Mouse (Mus musculus): ENCODE results near the gene Ano6. TPM values are rescaled to one million over a fixed set of nuclear protein-coding genes. Genes with fewer than 3 reads are reported as not detected.

Gene Ano6
- polyA plus RNA-seq, 1 experiment from 2014 or later, result 24.6 TPM

DNA sequence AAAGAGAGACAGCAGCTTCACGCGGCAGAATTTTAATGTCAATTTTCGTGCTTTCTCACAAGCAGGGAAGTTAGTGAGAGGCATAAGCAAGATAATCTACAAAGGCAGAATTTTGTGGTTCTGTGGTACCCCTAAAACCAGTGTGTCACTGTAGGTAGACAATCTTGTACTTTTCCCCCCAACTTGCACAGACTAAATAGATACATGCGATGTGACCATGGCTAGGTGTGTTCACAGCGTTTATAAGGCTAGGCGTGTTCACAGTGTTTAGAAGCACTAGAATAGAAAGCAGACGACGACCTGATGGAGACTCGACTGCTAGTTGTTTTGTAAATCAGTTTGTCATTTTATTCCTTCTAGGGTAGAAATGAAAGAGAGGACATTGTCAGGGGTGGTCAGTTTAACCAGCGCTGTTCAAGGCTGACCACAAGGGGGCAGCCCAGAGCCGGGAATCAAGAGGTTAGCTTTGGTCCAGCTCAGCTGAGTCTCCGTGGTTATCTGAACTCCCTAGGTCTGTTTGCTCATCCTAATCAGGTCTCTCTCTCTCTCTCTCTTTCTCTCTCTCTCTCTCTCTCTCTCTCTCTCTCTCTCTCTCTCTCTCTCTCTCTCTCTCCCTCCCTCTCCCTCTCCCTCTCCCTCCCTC lies 27.9 kb upstream of the Ano6 start:
- H3K9me3 ChIP-seq (replicated peaks; ENCODE audit: control insufficient read depth, low read length, poor library complexity, severe bottlenecking), result no peaks in the 10 kb centered on the region
- H3K36me3 ChIP-seq (ENCODE audit: control insufficient read depth, insufficient read depth, low read length), result no peaks in the 10 kb centered on the region
- WGBS, result 36% methylated on average over 12 of the region's 12 CpGs
- H3K27ac ChIP-seq (ENCODE audit: low read length), result no peak overlapping the region
- H3K9ac ChIP-seq (ENCODE audit: low read depth, low read length), result no peak overlapping the region
- no peak overlapping the region for H3K4me3 ChIP-seq (ENCODE audit: low read depth, low read length)
- no peaks in the 10 kb centered on the region; the same call in 1 of the 2 replicates for H3K27me3 ChIP-seq (ENCODE audit: control insufficient read depth, insufficient read depth, low read depth, low read length)
- H3K4me1 ChIP-seq (ENCODE audit: control insufficient read depth, insufficient read depth, low read length), result no peaks in the 10 kb centered on the region
- no peak overlapping the region for H3K4me2 ChIP-seq (ENCODE audit: low read length)
- peak; percentile 78; the same call in 1 of the 2 replicates for ATAC-seq

DNA sequence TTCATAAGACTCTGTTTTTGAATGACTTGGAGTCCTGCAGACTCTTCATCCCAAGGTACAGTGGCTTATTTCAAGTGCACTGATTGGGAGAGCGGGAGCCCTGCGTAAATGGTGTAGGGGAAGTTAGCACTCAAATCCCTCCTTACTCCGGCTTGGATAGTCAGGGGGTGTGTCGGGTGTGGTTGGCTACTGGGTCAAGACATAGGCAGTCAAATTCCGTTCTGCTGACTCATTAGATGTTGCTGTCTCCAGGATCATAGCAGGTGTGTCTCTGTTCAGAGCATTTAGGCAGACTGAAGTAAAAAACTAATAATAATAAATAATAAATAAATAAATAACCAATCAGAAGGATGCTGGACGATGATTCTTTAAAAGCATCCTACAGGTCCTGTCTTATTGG lies 27.2 kb upstream of the Ano6 start:
- 42% methylated on average over 6 of the region's 6 CpGs for WGBS

DNA sequence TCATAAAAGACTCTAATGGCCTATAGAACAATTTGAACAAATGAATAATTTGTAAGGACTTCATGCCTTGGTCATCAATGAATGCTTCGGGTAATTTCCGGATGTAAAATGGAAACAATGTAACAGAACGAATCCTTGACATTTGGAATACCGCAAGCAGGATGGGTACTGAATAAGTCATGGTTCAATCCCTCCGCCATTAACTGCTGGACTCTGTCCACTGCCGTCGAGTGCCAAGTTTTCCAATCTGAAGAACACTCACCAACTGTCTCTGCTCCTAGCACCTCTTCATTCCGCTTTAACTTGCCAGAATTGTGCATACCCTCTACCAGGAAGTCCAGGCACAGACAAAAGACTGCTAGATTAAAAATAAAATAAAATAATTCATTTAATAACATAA lies 25.4 kb upstream of the Ano6 start:
- Histone ChIP-seq H3K4me2 (ENCODE audit: low read length) (no peak overlapping the region), H3K4me1 (ENCODE audit: control insufficient read depth, insufficient read depth, low read length) (no peaks in the 10 kb centered on the region), H3K9ac (ENCODE audit: low read depth, low read length) (no peak overlapping the region), H3K4me3 (ENCODE audit: low read depth, low read length) (no peak overlapping the region), H3K27ac (ENCODE audit: low read length) (no peak overlapping the region), H3K36me3 (ENCODE audit: control insufficient read depth, insufficient read depth, low read length) (no peaks in the 10 kb centered on the region), H3K27me3 (ENCODE audit: control insufficient read depth, insufficient read depth, low read depth, low read length) (no peaks in the 10 kb centered on the region; the same call in 1 of the 2 replicates), H3K9me3 (replicated peaks; ENCODE audit: control insufficient read depth, low read length, poor library complexity, severe bottlenecking) (no peaks in the 10 kb centered on the region)
- 79% methylated on average over 8 of the region's 8 CpGs for WGBS
- no peak for ATAC-seq

More for the DNA sequence above, 27.2 kb upstream of the Ano6 start:
- H3K9me3 ChIP-seq (replicated peaks; ENCODE audit: control insufficient read depth, low read length, poor library complexity, severe bottlenecking), result no peaks in the 10 kb centered on the region
- no peaks in the 10 kb centered on the region for H3K4me1 ChIP-seq (ENCODE audit: control insufficient read depth, insufficient read depth, low read length)
- H3K27ac ChIP-seq (ENCODE audit: low read length), result no peak overlapping the region
- H3K4me3 ChIP-seq (ENCODE audit: low read depth, low read length), result no peak overlapping the region
- H3K36me3 ChIP-seq (ENCODE audit: control insufficient read depth, insufficient read depth, low read length), result no peaks in the 10 kb centered on the region
- no peaks in the 10 kb centered on the region; the same call in 1 of the 2 replicates for H3K27me3 ChIP-seq (ENCODE audit: control insufficient read depth, insufficient read depth, low read depth, low read length)
- no peak overlapping the region for H3K9ac ChIP-seq (ENCODE audit: low read depth, low read length)
- ATAC-seq, result no peak
- no peak overlapping the region for H3K4me2 ChIP-seq (ENCODE audit: low read length)

DNA sequence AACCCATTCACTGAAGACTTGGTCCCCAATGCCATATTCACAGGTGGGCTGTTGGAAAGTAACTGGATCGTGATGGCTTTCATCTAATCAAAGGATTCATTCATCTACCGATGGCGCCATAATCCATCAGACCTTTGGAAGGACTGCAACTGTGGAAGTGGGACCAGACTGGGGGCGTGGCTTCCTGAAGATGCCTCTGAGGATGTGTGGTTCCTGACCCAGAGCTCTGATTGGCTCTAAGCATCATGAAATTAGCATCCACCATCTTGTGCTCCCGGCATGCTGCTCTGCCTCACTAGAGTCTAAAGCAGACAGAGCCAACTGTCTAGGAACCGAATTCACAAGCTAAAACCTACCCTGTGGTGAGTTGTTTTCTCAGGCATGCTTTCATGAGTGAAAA lies 24.7 kb upstream of the Ano6 start:
- H3K27me3 ChIP-seq (ENCODE audit: control insufficient read depth, insufficient read depth, low read depth, low read length), result no peaks in the 10 kb centered on the region; the same call in 1 of the 2 replicates
- 92% methylated on average over 6 of the region's 6 CpGs for WGBS
- H3K27ac ChIP-seq (ENCODE audit: low read length), result no peak overlapping the region
- ATAC-seq, result no peak
- no peak overlapping the region for H3K4me2 ChIP-seq (ENCODE audit: low read length)
- no peaks in the 10 kb centered on the region for H3K4me1 ChIP-seq (ENCODE audit: control insufficient read depth, insufficient read depth, low read length)
- H3K9ac ChIP-seq (ENCODE audit: low read depth, low read length), result no peak overlapping the region
- no peaks in the 10 kb centered on the region for H3K9me3 ChIP-seq (replicated peaks; ENCODE audit: control insufficient read depth, low read length, poor library complexity, severe bottlenecking)
- no peaks in the 10 kb centered on the region for H3K36me3 ChIP-seq (ENCODE audit: control insufficient read depth, insufficient read depth, low read length)
- no peak overlapping the region for H3K4me3 ChIP-seq (ENCODE audit: low read depth, low read length)

DNA sequence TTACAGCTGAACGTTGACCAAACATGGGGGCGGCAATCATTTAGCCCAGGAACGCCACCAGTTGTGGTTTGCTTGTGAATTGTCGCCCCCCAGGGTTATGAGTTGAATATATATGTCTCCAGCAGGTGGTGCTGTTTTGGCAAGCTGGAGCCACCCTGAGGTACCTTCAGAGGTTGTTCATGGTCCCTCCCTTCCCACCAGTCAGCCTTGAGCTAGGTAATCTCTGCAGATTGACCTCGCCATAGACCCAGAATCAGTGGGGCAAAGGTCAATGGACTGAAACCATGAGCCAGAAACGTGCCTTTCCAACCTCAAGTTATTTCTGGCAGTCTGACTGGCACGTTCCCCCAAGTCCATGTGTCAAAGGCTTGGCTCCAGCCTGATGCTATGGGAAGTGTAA lies 22.8 kb upstream of the Ano6 start:
- H3K4me2 ChIP-seq (ENCODE audit: low read length), result no peak overlapping the region
- no peaks in the 10 kb centered on the region for H3K27me3 ChIP-seq (ENCODE audit: control insufficient read depth, insufficient read depth, low read depth, low read length)
- 74% methylated on average over 7 of the region's 7 CpGs for WGBS
- H3K9ac ChIP-seq (ENCODE audit: low read depth, low read length), result no peak overlapping the region
- H3K9me3 ChIP-seq (replicated peaks; ENCODE audit: control insufficient read depth, low read length, poor library complexity, severe bottlenecking), result no peaks in the 10 kb centered on the region; the same call in 1 of the 2 replicates
- no peak overlapping the region for H3K4me3 ChIP-seq (ENCODE audit: low read depth, low read length)
- no peak for ATAC-seq
- no peak overlapping the region for H3K27ac ChIP-seq (ENCODE audit: low read length)
- no peaks in the 10 kb centered on the region for H3K36me3 ChIP-seq (ENCODE audit: control insufficient read depth, insufficient read depth, low read length)
- H3K4me1 ChIP-seq (ENCODE audit: control insufficient read depth, insufficient read depth, low read length), result no peaks in the 10 kb centered on the region

DNA sequence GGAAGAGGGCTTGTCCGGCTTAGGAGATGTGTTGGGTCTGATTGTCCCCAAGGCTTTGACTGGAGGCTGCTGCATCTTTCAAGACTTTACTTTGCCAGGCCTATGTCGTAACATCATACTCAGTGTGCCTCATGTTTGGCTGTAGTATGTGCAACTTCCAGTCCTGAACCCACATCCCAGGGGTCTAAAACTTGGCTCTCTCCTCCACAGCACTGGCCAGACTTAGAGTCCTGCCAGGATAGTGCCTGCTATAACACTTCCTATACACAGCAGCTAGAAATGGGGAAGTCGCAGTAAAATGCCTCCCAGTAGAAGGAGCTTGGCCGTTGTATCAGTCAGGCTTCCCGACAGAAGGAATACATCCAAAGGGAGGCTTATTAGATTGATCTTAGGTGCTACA lies 21.9 kb upstream of the Ano6 start:
- no peak for ATAC-seq
- Histone ChIP-seq H3K27me3 (ENCODE audit: control insufficient read depth, insufficient read depth, low read depth, low read length) (no peaks in the 10 kb centered on the region), H3K36me3 (ENCODE audit: control insufficient read depth, insufficient read depth, low read length) (no peaks in the 10 kb centered on the region), H3K4me3 (ENCODE audit: low read depth, low read length) (no peak overlapping the region), H3K4me2 (ENCODE audit: low read length) (no peak overlapping the region), H3K9me3 (replicated peaks; ENCODE audit: control insufficient read depth, low read length, poor library complexity, severe bottlenecking) (no peaks in the 10 kb centered on the region; the same call in 1 of the 2 replicates), H3K9ac (ENCODE audit: low read depth, low read length) (no peak overlapping the region), H3K27ac (ENCODE audit: low read length) (no peak overlapping the region), H3K4me1 (ENCODE audit: control insufficient read depth, insufficient read depth, low read length) (no peaks in the 10 kb centered on the region)
- 93% methylated on average over 5 of the region's 5 CpGs for WGBS

DNA sequence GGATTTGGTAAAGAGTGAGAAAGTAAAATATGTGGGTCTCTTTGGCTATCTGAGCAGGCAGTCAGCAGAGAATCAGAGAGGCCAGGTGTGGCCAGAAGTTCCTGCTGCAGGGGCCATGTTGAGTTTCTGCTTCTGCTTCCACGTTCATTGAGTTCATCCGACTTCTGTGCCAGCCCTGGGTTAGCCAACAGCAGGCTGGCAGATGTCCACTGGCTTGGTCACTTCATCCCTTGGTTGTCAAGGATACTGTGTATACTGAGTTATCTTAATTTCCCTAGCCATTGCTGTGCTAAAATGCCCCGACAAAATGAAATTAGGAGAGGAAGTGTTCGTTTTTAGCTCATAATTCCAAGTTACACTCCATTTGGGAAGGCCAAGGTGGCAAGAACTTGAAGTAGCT lies 21.1 kb upstream of the Ano6 start:
- Histone ChIP-seq H3K4me2 (ENCODE audit: low read length) (no peak overlapping the region), H3K9ac (ENCODE audit: low read depth, low read length) (no peak overlapping the region), H3K36me3 (ENCODE audit: control insufficient read depth, insufficient read depth, low read length) (no peaks in the 10 kb centered on the region), H3K4me1 (ENCODE audit: control insufficient read depth, insufficient read depth, low read length) (no peaks in the 10 kb centered on the region), H3K9me3 (replicated peaks; ENCODE audit: control insufficient read depth, low read length, poor library complexity, severe bottlenecking) (no peaks in the 10 kb centered on the region; the same call in 1 of the 2 replicates), H3K27me3 (ENCODE audit: control insufficient read depth, insufficient read depth, low read depth, low read length) (no peaks in the 10 kb centered on the region), H3K4me3 (ENCODE audit: low read depth, low read length) (no peak overlapping the region), H3K27ac (ENCODE audit: low read length) (no peak overlapping the region)
- WGBS, result 80% methylated on average over 4 of the region's 4 CpGs
- ATAC-seq, result no peak

DNA sequence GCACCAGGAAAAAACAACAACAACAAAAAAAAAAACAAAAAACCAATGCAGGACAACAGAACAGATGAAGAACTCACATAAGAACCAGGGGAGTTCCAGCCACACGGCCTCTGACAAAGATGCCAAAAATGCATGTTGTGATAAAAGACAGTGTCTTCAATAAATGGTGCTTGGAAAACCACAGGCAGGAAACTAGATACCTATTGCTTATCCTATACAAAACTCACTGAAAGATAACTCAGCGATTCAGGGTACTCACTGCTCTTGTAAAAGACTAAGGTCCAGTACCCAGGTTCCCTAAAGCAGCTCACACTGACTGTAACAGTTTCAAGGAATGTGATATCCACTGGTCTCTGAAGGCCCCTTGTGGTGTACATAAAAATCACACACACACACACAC lies 20.3 kb upstream of the Ano6 start:
- Histone ChIP-seq H3K27me3 (ENCODE audit: control insufficient read depth, insufficient read depth, low read depth, low read length) (no peaks in the 10 kb centered on the region), H3K9ac (ENCODE audit: low read depth, low read length) (no peak overlapping the region), H3K9me3 (replicated peaks; ENCODE audit: control insufficient read depth, low read length, poor library complexity, severe bottlenecking) (no peaks in the 10 kb centered on the region; the same call in 1 of the 2 replicates), H3K4me3 (ENCODE audit: low read depth, low read length) (no peak overlapping the region), H3K36me3 (ENCODE audit: control insufficient read depth, insufficient read depth, low read length) (no peaks in the 10 kb centered on the region), H3K4me2 (ENCODE audit: low read length) (no peak overlapping the region), H3K27ac (ENCODE audit: low read length) (no peak overlapping the region), H3K4me1 (ENCODE audit: control insufficient read depth, insufficient read depth, low read length) (no peaks in the 10 kb centered on the region)
- 87% methylated on average over 2 of the region's 2 CpGs for WGBS
- no peak for ATAC-seq

DNA sequence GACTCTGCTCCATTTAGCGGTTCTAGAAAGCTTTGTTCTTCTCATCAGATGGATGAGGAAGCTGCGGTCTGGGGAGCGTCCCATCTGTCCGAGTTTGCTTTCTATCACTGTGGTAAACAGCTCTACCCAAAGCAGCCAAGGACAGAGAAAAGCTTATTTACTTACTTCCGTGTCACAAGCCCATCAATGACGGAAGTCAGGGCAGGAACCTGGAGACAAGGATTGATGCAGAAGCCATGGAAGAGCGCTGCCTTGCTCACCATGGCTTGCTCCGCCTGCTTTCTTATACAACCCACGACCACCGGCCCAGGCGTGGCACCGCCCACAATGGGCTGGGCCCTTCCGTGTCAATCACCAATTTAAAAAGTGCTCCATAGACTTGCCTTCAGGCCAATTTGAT lies 18.3 kb upstream of the Ano6 start:
- H3K27ac ChIP-seq (ENCODE audit: low read length), result no peak overlapping the region
- no peak overlapping the region for H3K4me2 ChIP-seq (ENCODE audit: low read length)
- ATAC-seq, result no peak
- H3K9ac ChIP-seq (ENCODE audit: low read depth, low read length), result no peak overlapping the region
- 59% methylated on average over 13 of the region's 13 CpGs for WGBS
- no peaks in the 10 kb centered on the region for H3K36me3 ChIP-seq (ENCODE audit: control insufficient read depth, insufficient read depth, low read length)
- no peak overlapping the region for H3K4me3 ChIP-seq (ENCODE audit: low read depth, low read length)
- H3K9me3 ChIP-seq (replicated peaks; ENCODE audit: control insufficient read depth, low read length, poor library complexity, severe bottlenecking), result no peaks in the 10 kb centered on the region; the same call in 1 of the 2 replicates
- no peaks in the 10 kb centered on the region for H3K27me3 ChIP-seq (ENCODE audit: control insufficient read depth, insufficient read depth, low read depth, low read length)
- no peaks in the 10 kb centered on the region for H3K4me1 ChIP-seq (ENCODE audit: control insufficient read depth, insufficient read depth, low read length)

Measured in midbrain, embryonic 16.5 days (tissue).